Mouse (Mus musculus): ENCODE results near the gene Ttc26. TPM values are rescaled to one million over a fixed set of nuclear protein-coding genes. Genes with fewer than 3 reads are reported as not detected.

Gene Ttc26
- polyA plus RNA-seq, 1 experiment from 2014 or later: 9.9 TPM

Other genes with a start within 250 kb of the Ttc26 start
- gene D630045J12Rik, start 127.5 kb upstream of the Ttc26 start, polyA plus RNA-seq (2015; fragmentation: Nextera tagmentation; extraction: Ambion mirVana): 7.7 and 8.3 TPM in 2 replicates
- gene Zc3hav1l, start 82.2 kb upstream of the Ttc26 start, polyA plus RNA-seq (2015; fragmentation: Nextera tagmentation; extraction: Ambion mirVana): 13.7 and 15.6 TPM in 2 replicates
- 3.2 and 4.0 TPM in 2 replicates for gene Zc3hav1, start 26.9 kb upstream of the Ttc26 start, polyA plus RNA-seq (2015; fragmentation: Nextera tagmentation; extraction: Ambion mirVana)
- 19.3 and 24.8 TPM in 2 replicates for gene Ubn2, start 52.5 kb downstream of the Ttc26 start, polyA plus RNA-seq (2015; fragmentation: Nextera tagmentation; extraction: Ambion mirVana)
- 80.4 and 83.4 TPM in 2 replicates for gene Fmc1, start 152.0 kb downstream of the Ttc26 start, polyA plus RNA-seq (2015; fragmentation: Nextera tagmentation; extraction: Ambion mirVana)
- 59.2 and 68.8 TPM in 2 replicates for gene Luc7l2, start 169.9 kb downstream of the Ttc26 start, polyA plus RNA-seq (2015; fragmentation: Nextera tagmentation; extraction: Ambion mirVana)

Data from embryonic facial prominence, embryonic 13.5 days (tissue).